Mouse (Mus musculus) 416B (cell line): ENCODE measurements around the gene Gm17359.

Source experiments
- DNase-seq: peaks from one replicate; pipeline ENCODE4 v3.0.0; 2011; ENCODE audit warnings: low read depth

Gm17359 gene

GRCm38 (mm10) chr3:79358721-79359120, 22.3 kb downstream of the Gm17359 start:
- no peak for DNase-seq

DNA sequence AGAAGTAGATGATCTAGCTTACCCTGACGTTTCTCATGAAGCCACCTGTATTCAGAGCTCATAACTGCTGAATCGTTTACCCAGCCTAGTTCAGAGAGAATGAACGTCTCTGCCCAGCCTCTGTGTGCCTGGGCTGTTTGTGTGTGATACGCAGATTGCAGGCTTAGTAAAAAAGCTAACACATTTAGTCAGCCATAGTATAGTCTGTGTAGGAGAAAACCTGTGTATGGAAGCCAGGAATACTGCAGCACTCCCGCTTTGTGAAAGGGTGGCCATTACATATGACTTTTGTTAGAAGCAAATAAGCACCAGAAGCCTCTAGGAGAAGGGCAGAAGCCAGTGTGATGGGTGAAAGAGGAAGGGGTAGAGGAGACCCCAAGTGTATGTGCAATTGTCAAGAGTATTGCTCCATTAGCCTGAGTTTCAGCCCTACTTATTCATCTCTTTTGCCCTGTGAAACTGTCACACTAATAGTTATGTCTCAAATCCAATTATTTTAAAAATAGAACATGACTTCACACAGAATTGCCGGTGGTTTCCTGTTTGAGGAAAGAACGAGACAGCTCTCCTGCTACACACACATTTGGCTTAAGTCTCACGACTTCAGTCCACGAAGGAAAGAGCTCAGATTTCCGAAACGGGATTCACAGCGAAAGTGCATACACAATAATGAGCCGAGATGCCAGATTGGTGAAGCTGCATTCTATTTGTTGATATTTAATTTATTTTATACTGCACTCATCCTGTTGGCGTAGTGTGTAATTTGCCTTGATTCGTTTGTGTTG, 24.0 kb downstream of the Gm17359 start:
- DNase-seq: peak; percentile 54

DNA sequence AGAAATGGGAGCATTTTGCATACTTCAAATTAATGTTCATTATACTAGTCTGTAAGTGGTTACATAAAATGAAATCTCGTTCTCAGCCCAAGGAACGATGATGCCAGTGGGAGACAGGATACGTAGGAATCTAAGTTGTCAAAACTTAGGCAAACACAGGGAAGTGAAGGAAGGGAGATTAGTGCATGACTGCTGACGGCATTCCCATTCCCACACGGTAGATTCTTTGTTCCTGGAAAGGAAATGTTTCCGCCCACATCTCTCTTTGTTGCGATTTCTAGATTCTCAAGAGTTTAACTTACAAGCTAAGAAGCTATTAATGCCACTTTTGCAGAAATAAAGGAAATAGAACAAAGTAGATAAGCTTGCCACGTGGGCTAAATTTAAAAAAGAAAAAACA, 29.6 kb downstream of the Gm17359 start:
- DNase-seq: no peak

- DNase-seq: no peak
These were observed 31.8 kb downstream of the Gm17359 start for GRCm38 (mm10) chr3:79368306-79368705.

DNA sequence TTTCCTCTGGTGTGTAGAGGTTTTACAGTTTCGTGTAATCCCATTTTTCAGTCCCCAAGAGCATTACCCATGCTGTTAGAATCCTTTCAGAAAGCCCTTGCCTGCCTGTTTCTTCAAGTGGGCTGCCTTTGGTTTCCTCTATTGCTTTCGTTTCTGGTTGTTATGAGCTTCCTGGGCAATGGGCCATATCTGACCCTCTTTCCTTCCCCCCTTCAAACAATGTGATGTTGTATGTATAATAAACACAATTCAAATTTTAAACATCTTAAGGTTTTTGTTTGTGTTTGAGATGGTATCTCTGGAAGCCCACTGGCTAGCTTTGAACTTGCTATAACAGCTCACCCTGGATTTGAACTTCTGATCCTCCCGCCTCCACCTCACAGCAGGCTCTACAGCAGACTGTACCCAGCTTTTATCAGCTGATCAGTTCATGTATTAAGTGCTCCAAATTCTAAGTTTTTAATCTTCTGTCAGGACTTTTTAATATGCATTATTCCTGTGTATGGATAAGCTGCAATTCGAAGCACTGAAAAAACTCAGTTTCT, 34.0 kb downstream of the Gm17359 start:
- DNase-seq: no peak

DNA sequence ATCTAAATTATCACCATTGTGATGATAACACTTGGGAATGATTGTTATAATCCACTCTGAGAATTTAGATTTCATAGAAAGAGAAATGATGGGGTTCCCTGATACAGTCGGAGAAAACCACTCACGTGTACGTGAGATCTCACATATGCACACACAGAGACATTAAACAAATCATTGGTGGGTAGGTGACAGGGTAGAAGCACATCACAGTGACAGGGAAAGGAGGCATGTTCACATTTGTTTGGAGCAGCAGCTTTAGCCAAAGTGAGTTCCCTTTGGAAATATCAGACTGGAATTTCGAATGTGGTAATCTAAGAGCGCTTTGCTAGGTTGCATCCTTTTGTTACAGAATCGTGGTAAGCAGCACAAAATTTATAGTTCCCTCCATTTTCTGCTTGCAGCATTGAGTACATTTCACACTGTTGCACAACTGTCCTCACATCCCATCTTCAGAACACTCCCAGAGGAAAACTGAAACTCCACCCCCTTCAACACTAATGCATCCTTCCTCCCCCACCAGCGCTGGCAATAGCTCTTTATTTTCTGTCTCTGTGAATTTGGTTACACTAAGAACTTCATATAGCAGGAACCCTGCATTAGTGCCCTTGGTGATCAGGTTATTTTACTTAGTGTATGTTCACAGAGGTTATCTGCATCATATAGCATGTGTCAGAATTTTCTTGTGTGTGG, 35.2 kb downstream of the Gm17359 start:
- DNase-seq: no peak

DNA sequence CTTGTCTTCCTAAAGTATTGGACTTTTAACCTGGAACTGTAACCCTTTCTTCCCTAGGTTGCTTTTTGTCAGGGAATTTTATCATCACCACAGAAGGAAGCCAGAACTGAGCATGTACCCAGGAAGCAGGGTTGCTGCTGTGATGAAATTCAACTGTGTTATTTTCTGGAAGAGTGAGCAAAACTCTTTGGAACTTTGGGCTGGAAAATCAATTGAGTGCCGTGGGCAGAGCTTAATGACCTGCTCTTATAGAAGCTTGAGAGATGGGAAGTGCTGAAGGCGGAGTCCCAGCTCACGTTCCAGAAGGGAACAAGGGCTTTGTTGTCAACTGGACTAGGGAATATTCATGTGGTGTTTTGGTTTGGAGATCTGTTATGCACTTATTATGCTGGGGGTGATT, 37.5 kb downstream of the Gm17359 start:
- DNase-seq: no peak

DNA sequence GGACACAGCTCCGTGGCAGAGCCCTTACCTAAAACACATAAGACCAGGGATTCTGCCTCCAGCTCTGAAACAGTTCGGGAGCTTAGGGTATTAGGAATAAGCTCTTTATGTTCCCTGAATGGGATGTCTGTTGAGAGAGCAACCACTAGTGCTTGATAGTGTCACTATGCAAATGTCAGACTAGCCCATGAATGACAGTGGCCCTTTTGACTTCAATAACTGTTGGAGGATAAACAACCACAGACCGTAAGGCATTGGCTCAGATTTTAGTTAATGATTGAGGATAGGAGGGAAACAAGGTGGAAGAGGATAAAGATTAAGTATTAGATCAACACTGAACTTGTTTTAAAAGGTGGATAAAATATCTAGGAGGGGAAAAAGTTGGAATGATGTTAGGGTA, 41.6 kb downstream of the Gm17359 start:
- DNase-seq: no peak

GRCm38 (mm10) chr3:79379255-79379836, 42.9 kb downstream of the Gm17359 start:
- no peak for DNase-seq

- DNase-seq: no peak
These were observed 43.6 kb downstream of the Gm17359 start for GRCm38 (mm10) chr3:79379873-79380595.

DNA sequence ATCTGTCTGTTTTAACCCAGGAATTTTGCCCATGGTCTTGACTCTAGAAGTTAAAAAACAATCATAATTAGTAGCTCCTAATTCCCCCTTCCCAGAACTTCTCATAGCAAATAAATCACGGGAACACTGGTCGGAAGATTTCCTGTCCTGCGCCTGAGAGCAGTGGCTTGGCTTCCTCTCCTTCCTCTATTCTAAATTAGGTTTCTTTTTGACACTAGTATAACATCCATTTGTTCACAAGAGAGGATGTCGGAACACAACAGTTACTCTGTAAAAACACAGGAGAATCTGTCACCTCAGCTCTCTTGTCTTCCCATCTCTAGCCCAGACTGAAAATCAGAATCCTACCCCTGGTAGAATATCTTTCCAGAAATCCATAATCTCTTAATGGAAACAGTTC, 44.9 kb downstream of the Gm17359 start:
- no peak for DNase-seq

GRCm38 (mm10) chr3:79385434-79386029, 49.1 kb downstream of the Gm17359 start:
- DNase-seq: no peak

- DNase-seq: no peak
These were observed 52.6 kb downstream of the Gm17359 start for GRCm38 (mm10) chr3:79389081-79389480.

DNA sequence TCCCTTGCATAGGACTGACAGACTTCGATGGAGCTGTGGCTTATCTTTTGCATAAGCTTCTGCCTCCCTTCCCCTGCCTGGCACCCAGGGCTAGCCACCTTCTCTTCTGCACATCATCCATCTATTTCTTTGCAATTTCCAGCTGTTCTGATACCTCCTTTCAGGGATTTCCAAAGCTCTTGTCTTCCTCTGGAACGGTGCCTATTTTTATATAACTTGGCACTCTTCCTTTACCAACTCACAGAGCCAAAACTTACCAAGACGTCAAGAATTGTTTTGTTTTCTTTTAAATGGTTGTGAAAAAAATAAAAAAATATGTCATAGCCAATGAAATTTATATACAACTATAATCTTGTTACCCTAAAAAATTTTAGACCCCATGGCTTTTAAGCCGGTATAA, 64.1 kb downstream of the Gm17359 start:
- no peak for DNase-seq

GRCm38 (mm10) chr3:79402056-79402455, 65.6 kb downstream of the Gm17359 start:
- no peak for DNase-seq

GRCm38 (mm10) chr3:79408546-79408945, 72.1 kb downstream of the Gm17359 start:
- no peak for DNase-seq

DNA sequence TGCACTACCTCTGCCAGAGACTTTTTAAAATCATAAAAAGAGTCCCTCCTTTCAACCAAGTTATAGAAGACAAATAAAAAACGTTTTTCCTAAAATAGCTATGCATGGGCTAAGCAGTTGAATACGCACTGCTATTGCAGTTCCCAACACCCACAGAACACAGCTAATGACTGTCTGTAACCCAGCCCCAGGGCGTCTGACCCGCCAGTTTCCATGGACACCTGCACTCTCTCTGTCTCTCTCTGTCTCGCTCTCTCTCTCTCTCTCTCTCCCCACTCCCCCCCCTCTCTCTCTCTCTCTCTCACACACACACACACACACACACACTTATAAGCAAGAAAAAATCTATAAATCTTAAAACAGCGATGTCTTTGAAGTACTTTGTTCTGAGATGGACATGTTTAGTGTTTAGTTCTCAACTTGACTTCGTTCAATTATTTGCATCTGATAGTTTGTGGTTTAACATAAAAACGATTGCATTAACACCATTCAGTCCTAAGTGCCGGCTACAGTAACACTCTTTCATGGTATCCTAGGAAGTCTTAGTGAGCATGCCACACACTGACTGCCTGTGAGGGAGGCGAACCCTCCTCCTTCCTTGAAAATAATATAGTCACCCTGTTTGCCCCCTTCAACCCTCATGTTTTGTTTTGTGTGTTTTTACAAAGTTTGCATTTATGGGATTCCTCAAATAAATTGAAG, 73.6 kb downstream of the Gm17359 start:
- no peak for DNase-seq

GRCm38 (mm10) chr3:79410629-79410995, 74.2 kb downstream of the Gm17359 start:
- DNase-seq: peak; percentile 65

GRCm38 (mm10) chr3:79411666-79412065, 75.2 kb downstream of the Gm17359 start:
- no peak for DNase-seq

DNA sequence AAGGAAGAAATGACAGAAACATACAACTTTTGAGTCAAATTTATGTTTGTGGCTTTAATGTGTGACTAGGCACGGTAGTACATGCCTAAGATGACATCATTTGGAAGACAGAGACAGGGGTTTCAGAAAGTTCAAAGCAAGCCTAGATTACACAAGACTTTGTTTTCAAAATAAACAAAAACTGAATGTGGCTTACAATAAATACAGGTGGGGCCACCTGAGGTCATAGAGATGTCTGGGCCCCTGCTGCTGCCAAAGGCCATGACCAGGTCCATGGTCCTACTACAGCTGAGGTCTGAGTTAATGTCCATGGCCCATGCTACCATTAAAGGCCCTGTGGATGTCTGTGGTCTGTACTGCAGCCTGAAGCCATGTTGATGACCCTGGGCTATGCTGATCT, 77.0 kb downstream of the Gm17359 start:
- DNase-seq: no peak

- DNase-seq: no peak
These were observed 78.6 kb downstream of the Gm17359 start for GRCm38 (mm10) chr3:79415081-79415480.
